In genomic region chr7:82029666-82030065, GRCm38 (mm10) we compare ENCODE assay signal across 12 mouse cellular contexts. TPM values are rescaled to one million over a fixed set of nuclear protein-coding genes. Genes with fewer than 3 reads are reported as not detected.
DNase-seq lines count a peak whose midpoint lies in the region; ATAC-seq and TF ChIP-seq lines count a peak whose summit lies in the region.
"Had no signal": no experiment of that assay in that cellular context is flagged by ENCODE, and none has a peak within 500 bp of the region (broad histone marks: within the 10 kb centered on the region; RNA-seq: fewer than 3 reads in every experiment).

No protein-coding gene starts in this region.

- no peak overlapping the region for H3K4me2 ChIP-seq in heart, embryonic 11.5 days
- no peak overlapping the region for H3K4me2 ChIP-seq in kidney, postnatal 0 days (ENCODE audit: low read length)
- H3K4me2 ChIP-seq in forebrain, embryonic 14.5 days (ENCODE audit: low read length) = no peak overlapping the region
- H3K4me2 ChIP-seq: forebrain, embryonic 12.5 days had no signal

- no peaks in the 10 kb centered on the region for H3K27me3 ChIP-seq in heart, embryonic 11.5 days (ENCODE audit: control insufficient read depth, insufficient read depth, low read length)
- H3K27me3 ChIP-seq in kidney, postnatal 0 days (ENCODE audit: insufficient read depth, low read length) = no peaks in the 10 kb centered on the region
- H3K27me3 ChIP-seq in forebrain, embryonic 14.5 days (replicated peaks; ENCODE audit: control insufficient read depth, insufficient read depth, low read length) = no peaks in the 10 kb centered on the region
- H3K27me3 ChIP-seq: forebrain, embryonic 12.5 days had no signal

- WGBS in heart, embryonic 11.5 days (ENCODE audit: insufficient replicate concordance) = 36% methylated on average over 9 of the region's 9 CpGs
- WGBS in kidney, postnatal 0 days = 14% methylated on average over 9 of the region's 9 CpGs
- WGBS in forebrain, embryonic 14.5 days = 83% methylated on average over 9 of the region's 9 CpGs

- H3K27ac ChIP-seq in heart, embryonic 11.5 days (ENCODE audit: low read depth, low read length) = no peak overlapping the region
- H3K27ac ChIP-seq in kidney, postnatal 0 days = no peak overlapping the region
- no peak overlapping the region for H3K27ac ChIP-seq in forebrain, embryonic 14.5 days (ENCODE audit: low read depth, low read length)
- H3K27ac ChIP-seq: forebrain, embryonic 12.5 days; midbrain, embryonic 10.5 days had no signal

- H3K36me3 ChIP-seq in heart, embryonic 11.5 days (ENCODE audit: control insufficient read depth, insufficient read depth, low read length) = no peaks in the 10 kb centered on the region
- no peaks in the 10 kb centered on the region for H3K36me3 ChIP-seq in kidney, postnatal 0 days (ENCODE audit: insufficient read depth, low read length)
- H3K36me3 ChIP-seq in forebrain, embryonic 14.5 days (ENCODE audit: control insufficient read depth, insufficient read depth, low read length) = no peaks in the 10 kb centered on the region
- H3K36me3 ChIP-seq: forebrain, embryonic 12.5 days; midbrain, embryonic 10.5 days had no signal

- no peaks in the 10 kb centered on the region for H3K9me3 ChIP-seq in heart, embryonic 11.5 days (replicated peaks; ENCODE audit: control insufficient read depth, low read length)
- no peaks in the 10 kb centered on the region for H3K9me3 ChIP-seq in kidney, postnatal 0 days (replicated peaks; ENCODE audit: low read length)
- no peaks in the 10 kb centered on the region for H3K9me3 ChIP-seq in forebrain, embryonic 14.5 days (replicated peaks; ENCODE audit: control insufficient read depth, low read length)
- H3K9me3 ChIP-seq: forebrain, embryonic 12.5 days; midbrain, embryonic 10.5 days had no signal

- ATAC-seq in heart, embryonic 11.5 days (replicated peaks; ENCODE audit: insufficient number of reproducible peaks, low FRiP score, low TSS enrichment) = 0 out of 2 replicates have a peak, but pooled peaks have one; percentile 35
- ATAC-seq in kidney, postnatal 0 days (replicated peaks; ENCODE audit: low FRiP score, low read depth) = peak; percentile 97
- ATAC-seq in forebrain, embryonic 14.5 days = no peak

- H3K4me1 ChIP-seq in heart, embryonic 11.5 days (ENCODE audit: control insufficient read depth, insufficient read depth, low read length) = no peaks in the 10 kb centered on the region
- H3K4me1 ChIP-seq in kidney, postnatal 0 days (replicated peaks; ENCODE audit: insufficient read depth, low read length) = no peaks in the 10 kb centered on the region
- no peaks in the 10 kb centered on the region for H3K4me1 ChIP-seq in forebrain, embryonic 14.5 days (ENCODE audit: control insufficient read depth, insufficient read depth, low read length)
- H3K4me1 ChIP-seq: forebrain, embryonic 12.5 days had no signal

- no peak overlapping the region for H3K9ac ChIP-seq in heart, embryonic 11.5 days (ENCODE audit: low read depth, low read length)
- no peak overlapping the region for H3K9ac ChIP-seq in kidney, postnatal 0 days (ENCODE audit: low read depth, low read length)
- no peak overlapping the region for H3K9ac ChIP-seq in forebrain, embryonic 14.5 days (ENCODE audit: low read length)
- H3K9ac ChIP-seq: forebrain, embryonic 12.5 days had no signal

- no peak overlapping the region for H3K4me3 ChIP-seq in heart, embryonic 11.5 days (ENCODE audit: low read depth, low read length)
- no peak overlapping the region for H3K4me3 ChIP-seq in kidney, postnatal 0 days (replicated peaks; ENCODE audit: low read depth, low read length)
- H3K4me3 ChIP-seq in forebrain, embryonic 14.5 days (ENCODE audit: low read depth, low read length) = no peak overlapping the region
- H3K4me3 ChIP-seq: forebrain, embryonic 12.5 days; midbrain, embryonic 10.5 days had no signal

- TF ChIP-seq CTCF in kidney, postnatal 0 days (IDR thresholded peaks at IDR 0.05; ENCODE audit: low read depth) = no peak

- no peak for DNase-seq in heart, adult 18-20 months
- DNase-seq in spleen, adult 12 weeks (ENCODE audit: low spot score) = peak; percentile 1
- no peak for DNase-seq in spleen, postnatal 14 days (ENCODE audit: low spot score in 2 of 2)
- DNase-seq in kidney, postnatal 0 days (ENCODE audit: low spot score) = peak; percentile 75
- no peak for DNase-seq in ovary, postnatal 10 days (ENCODE audit: low spot score)
- no peak for DNase-seq in right cerebral cortex, postnatal 14 days
- DNase-seq in forebrain, embryonic 14.5 days (ENCODE audit: low spot score) = no peak
- DNase-seq: adrenal gland, postnatal 25 days had no signal

RNA-seq across cellular contexts. Expression of gene Bnc1, which starts 37.6 kb away (rescaled TPM):
- 8.5 and 8.6 TPM in 2 replicates for polyA plus RNA-seq in heart, embryonic 11.5 days (2014; fragmentation: Nextera tagmentation; extraction: Ambion mirVana)
- total RNA-seq in heart, adult 18-20 months (2021) = 1 to 10 TPM; 1.0 to 1.2 TPM
- polyA plus RNA-seq in kidney, postnatal 0 days (2015; fragmentation: Nextera tagmentation; extraction: Ambion mirVana) = 0.04 and 0.05 TPM in 2 replicates
- polyA plus RNA-seq in forebrain, embryonic 14.5 days (2014; fragmentation: Nextera tagmentation; extraction: Ambion mirVana) = 0.06 and 0.15 TPM in 2 replicates
- total RNA-seq: layer of hippocampus, postnatal 10 days had no signal

Comparison
In these comparisons a context has a peak if more than half of its experiments do, and no peak if none do; other contexts are left out.
1. DNase-seq: peak in spleen, adult 12 weeks (single experiment) and kidney, postnatal 0 days (single experiment); none in heart, adult 18-20 months (0 of 2), spleen, postnatal 14 days (0 of 2), ovary, postnatal 10 days (single experiment), right cerebral cortex, postnatal 14 days (single experiment) and forebrain, embryonic 14.5 days (single experiment).